Mouse (Mus musculus) liver, embryonic 14.5 days (tissue): ENCODE results near the gene Usp5. TPM values are rescaled to one million over a fixed set of nuclear protein-coding genes. Genes with fewer than 3 reads are reported as not detected.
"Not testable (repeated sequence)": the region's sequence is repeated elsewhere in the genome, so short reads cannot be mapped to it uniquely, and the experiment has no call there.

Experiments used
- ATAC-seq: fragments of 200-750 bp; cut with Nextera tagmentation; 2 replicates; pipeline ENCODE4 v1.8.0; 2017; ENCODE audit warnings: moderate number of reproducible peaks, mild to moderate bottlenecking, moderate library complexity; ENCODE audit not compliant: insufficient read depth
- DNase-seq, 3 experiments: peaks; one replicate each; pipeline ENCODE4 v3.0.0-alpha.2; 2012 to 2013; ENCODE audit warnings: low read depth in 3 of 3, low spot score in 3 of 3
- H3K27ac ChIP-seq: fragments of 300-500 bp; sonication (generic); 2 replicates; pipeline ENCODE4 v1.5.1; 2014; ENCODE audit warnings: moderate library complexity, mild to moderate bottlenecking, control low read depth, inconsistent platforms
- H3K27me3 ChIP-seq: fragments of 300-500 bp; sonication (generic); 2 replicates; pipeline ENCODE4 v1.6.1; 2014; ENCODE audit warnings: mild to moderate bottlenecking, low read length, moderate library complexity; ENCODE audit not compliant: control insufficient read depth, insufficient read depth
- H3K36me3 ChIP-seq: fragments of 300-500 bp; sonication (generic); replicated peaks from 2 replicates; pipeline ENCODE4 v1.6.1; 2014; ENCODE audit warnings: low read depth; ENCODE audit not compliant: control insufficient read depth, insufficient read depth
- H3K4me1 ChIP-seq, 2 experiments: fragments of 200-500 bp in 1 of 2; fragments of 300-500 bp in 1 of 2; sonication (generic) in 1 of 2; replicated peaks; 2 replicates each; pipeline ENCODE4 v1.6.1; 2012 to 2014; ENCODE audit warnings: antibody characterized with exemption in 1 of 2, inconsistent platforms in 1 of 2, low read length in 1 of 2; ENCODE audit not compliant: control insufficient read depth in 2 of 2, insufficient read depth in 2 of 2
- H3K4me2 ChIP-seq: fragments of 300-500 bp; sonication (generic); 2 replicates; pipeline ENCODE4 v1.6.1; 2014; ENCODE audit warnings: low read depth, mild to moderate bottlenecking, control low read depth, moderate library complexity
- H3K4me3 ChIP-seq, 2 experiments: fragments of 200-500 bp in 1 of 2; fragments of 300-500 bp in 1 of 2; sonication (generic) in 1 of 2; 2 replicates each; pipeline ENCODE4 v1.5.1; 2012 to 2014; ENCODE audit warnings: low read depth in 2 of 2, low read length in 2 of 2, mild to moderate bottlenecking in 2 of 2, control low read depth in 1 of 2, inconsistent platforms in 1 of 2, moderate library complexity in 1 of 2; ENCODE audit not compliant: insufficient read depth in 1 of 2
- H3K9ac ChIP-seq: fragments of 300-500 bp; sonication (generic); replicated peaks from 2 replicates; pipeline ENCODE4 v1.6.1; 2014; ENCODE audit warnings: mild to moderate bottlenecking, control low read depth, moderate library complexity
- H3K9me3 ChIP-seq: fragments of 300-500 bp; sonication (generic); 2 replicates; pipeline ENCODE4 v1.6.1; 2016; ENCODE audit warnings: low read length, mixed read lengths; ENCODE audit not compliant: control insufficient read depth
- CTCF ChIP-seq: IDR thresholded peaks from 2 replicates; pipeline ENCODE4 v1.5.1; 2016; ENCODE audit warnings: antibody characterized with exemption, low read depth, control low read depth
- EP300 ChIP-seq: IDR thresholded peaks from 2 replicates; pipeline ENCODE4 v1.6.1; 2016; ENCODE audit warnings: antibody characterized with exemption, low read depth
- WGBS: fragments of 180-500 bp; shearing (Covaris S2); extraction: QIAGEN DNeasy Blood & Tissue Kit; methylation state at CpG from one replicate; pipeline ENCODE4 v1.1.7; 2014; ENCODE audit not compliant: insufficient replicate concordance; 5-methylcytosine and 5-hydroxymethylcytosine counted together
- polyA plus RNA-seq, 2 experiments: library from polyadenylated mRNA; depleted of rRNA in 1 of 2; stranded (reverse) in 1 of 2; unstranded in 1 of 2; fragments of >200 nt; fragmentation: Nextera tagmentation in 1 of 2; extraction: Ambion mirVana in 1 of 2; gene quantifications; 2 replicates each; pipeline versions ENCODE4 v1.2.1 to v1.2.3; 2012 to 2014

Usp5 gene
- polyA plus RNA-seq, 2 experiments: 27.6 to 38.0 TPM

DNA sequence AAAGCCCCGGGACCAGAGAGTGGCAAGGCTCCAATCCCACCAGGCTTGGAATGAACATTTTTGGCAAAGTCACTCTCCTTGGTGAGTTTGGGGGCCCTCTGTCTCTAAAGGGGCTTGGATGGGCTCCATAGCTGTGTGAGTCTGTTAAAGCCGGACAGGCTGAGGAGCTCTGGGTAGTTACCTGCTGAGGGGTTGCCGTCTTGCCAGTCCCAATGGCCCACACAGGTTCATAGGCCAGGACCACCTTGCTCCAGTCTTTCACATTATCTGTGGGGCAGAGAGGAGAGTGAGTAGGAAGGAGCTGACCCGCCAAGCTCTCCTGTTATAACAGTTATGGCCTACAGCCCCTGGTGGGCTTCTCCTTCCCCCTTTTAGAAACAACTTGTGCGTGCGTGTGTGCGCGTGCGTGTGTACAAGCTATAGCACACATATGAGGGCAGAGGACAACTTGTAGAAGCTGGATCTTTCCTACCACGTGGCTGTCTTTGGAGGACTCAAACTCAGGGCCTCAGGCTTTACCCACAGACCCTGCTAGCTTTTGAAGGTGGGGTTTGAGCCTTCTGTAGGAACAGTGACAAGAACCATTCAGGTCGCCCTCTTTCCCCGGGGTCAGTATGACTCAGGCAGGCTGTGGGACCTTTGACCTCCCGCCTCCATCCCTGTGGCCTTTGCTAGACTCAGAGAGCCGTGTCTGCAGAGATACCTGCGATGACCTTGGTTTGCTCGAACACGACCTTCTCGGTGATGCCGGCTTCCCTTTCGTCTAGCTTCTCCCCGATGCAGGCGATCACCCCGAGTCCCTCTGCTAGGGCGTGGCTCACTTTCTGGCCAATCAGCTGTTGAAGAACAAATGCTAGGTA is 17.4 kb downstream of the Usp5 start:
- H3K27ac ChIP-seq: peak overlapping the region; percentile 22
- 74% methylated on average over 24 of the region's 24 CpGs for WGBS
- H3K4me2 ChIP-seq: peak overlapping the region; percentile 88
- no peak for ATAC-seq
- no peaks in the 10 kb centered on the region for H3K9me3 ChIP-seq
- peaks cover 17 to 29% of the 10 kb centered on the region in 2 experiments for H3K4me1 ChIP-seq
- no peaks in the 10 kb centered on the region for H3K27me3 ChIP-seq
- H3K36me3 ChIP-seq: peaks cover 23% of the 10 kb centered on the region
- TF ChIP-seq CTCF: no peak
- peak overlapping the region; percentile 90 for H3K9ac ChIP-seq
- peak overlapping the region; percentile 89 to 94 for H3K4me3 ChIP-seq
- no peak for DNase-seq

GRCm38 (mm10) chr6:124811403-124811665 is 17.9 kb downstream of the Usp5 start:
- WGBS: 85% methylated on average over 4 of the region's 4 CpGs
- no peak for TF ChIP-seq EP300
- no peak for TF ChIP-seq CTCF
- DNase-seq (no peak), ATAC-seq (no peak)
- no peak overlapping the region for H3K4me3 ChIP-seq
- peaks cover 22% of the 10 kb centered on the region for H3K36me3 ChIP-seq
- H3K27me3 ChIP-seq: no peaks in the 10 kb centered on the region
- H3K4me1 ChIP-seq: peaks cover 20 to 32% of the 10 kb centered on the region in 2 experiments
- H3K9me3 ChIP-seq: no peaks in the 10 kb centered on the region
- H3K4me2 ChIP-seq: no peak overlapping the region
- no peak overlapping the region for H3K27ac ChIP-seq
- no peak overlapping the region for H3K9ac ChIP-seq

DNA sequence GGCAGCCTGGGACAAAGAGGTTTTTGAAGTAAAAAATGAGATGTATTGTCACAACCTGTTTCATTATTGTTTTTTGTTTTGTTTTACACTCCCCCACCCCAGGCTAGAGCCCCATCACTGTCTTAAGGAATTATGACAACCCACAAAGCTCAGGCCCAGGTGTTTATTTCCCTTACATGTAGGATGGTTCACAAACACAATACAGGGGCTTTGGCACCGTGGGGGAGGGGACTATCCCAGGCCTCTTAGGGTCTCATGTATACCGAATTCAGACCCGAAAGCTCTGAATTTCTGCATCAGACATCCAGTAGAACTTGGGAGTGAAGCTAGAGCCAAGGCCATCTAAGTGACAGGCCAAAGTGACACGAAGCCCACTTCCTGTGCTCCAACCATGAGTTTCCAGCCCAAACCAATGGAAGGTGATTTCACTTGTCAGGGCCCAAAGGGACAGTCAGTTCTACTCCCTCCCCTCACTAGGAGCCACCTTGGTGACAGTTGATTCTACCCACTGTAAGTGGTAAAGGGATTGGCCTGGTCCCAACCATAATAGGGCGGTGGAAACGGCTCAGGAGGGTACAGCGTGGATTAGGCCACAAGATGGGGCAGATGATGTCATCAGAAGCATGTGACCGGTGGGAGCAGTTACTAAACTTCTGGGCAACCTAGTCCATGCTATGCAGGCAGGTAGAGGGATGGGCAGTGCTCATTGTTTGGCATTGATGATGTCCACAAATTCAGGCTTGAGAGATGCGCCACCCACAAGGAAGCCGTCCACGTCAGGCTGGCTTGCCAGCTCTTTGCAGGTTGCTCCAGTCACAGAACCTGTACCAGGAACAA is 18.5 kb downstream of the Usp5 start:
- peaks cover 22% of the 10 kb centered on the region for H3K36me3 ChIP-seq
- H3K27me3 ChIP-seq, H3K9ac ChIP-seq, DNase-seq, H3K4me3 ChIP-seq, H3K27ac ChIP-seq, H3K9me3 ChIP-seq, ATAC-seq: not testable (repeated sequence)
- WGBS: 78% methylated on average over 11 of the region's 11 CpGs
- peaks cover 25 to 38% of the 10 kb centered on the region in 2 experiments for H3K4me1 ChIP-seq
- H3K4me2 ChIP-seq: peak overlapping the region; percentile 87; the same call in 1 of the 2 replicates

DNA sequence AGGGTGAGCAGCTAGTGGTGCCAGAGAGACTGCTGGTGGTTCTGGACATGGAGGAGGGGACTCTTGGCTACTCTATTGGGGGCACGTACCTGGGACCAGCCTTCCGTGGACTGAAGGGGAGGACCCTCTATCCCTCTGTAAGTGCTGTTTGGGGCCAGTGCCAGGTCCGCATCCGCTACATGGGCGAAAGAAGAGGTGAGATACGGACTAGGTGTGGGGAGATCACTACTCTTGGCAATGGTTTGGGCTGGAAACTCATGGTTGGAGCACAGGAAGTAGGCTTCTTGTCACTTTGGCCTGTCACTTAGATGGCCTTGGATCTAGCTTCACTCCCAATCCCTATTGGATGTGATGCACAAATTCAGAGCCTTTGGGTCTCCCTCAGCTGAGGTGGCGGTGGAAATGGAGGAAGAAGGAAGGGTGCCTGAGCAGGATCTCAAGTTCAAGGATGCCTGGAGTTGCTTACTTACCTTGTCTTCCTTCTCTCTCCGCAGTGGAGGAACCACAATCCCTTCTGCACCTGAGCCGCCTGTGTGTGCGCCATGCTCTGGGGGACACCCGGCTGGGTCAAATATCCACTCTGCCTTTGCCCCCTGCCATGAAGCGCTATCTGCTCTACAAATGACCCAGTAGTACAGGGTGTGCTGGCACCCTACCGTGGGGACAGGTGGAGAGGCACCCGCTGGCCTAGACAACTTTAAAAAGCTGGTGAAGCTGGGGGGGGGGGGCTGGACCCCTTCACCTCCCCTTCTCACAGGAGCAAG is 19.3 kb downstream of the Usp5 start:
- TF ChIP-seq EP300 (no peak), CTCF (no peak)
- H3K4me1 ChIP-seq: peaks cover 31 to 41% of the 10 kb centered on the region in 2 experiments
- DNase-seq (no peak), ATAC-seq (no peak)
- peak overlapping the region; percentile 77 for H3K9ac ChIP-seq
- 42% methylated on average over 14 of the region's 14 CpGs for WGBS
- peak overlapping the region; percentile 75 to 79 for H3K4me3 ChIP-seq
- H3K9me3 ChIP-seq: no peaks in the 10 kb centered on the region
- peaks cover 22% of the 10 kb centered on the region for H3K36me3 ChIP-seq
- H3K4me2 ChIP-seq: peak overlapping the region; percentile 87
- H3K27ac ChIP-seq: peak overlapping the region; percentile 86
- H3K27me3 ChIP-seq: no peaks in the 10 kb centered on the region
